25 mouse cellular contexts compared by ENCODE assay signal in the genomic region with DNA sequence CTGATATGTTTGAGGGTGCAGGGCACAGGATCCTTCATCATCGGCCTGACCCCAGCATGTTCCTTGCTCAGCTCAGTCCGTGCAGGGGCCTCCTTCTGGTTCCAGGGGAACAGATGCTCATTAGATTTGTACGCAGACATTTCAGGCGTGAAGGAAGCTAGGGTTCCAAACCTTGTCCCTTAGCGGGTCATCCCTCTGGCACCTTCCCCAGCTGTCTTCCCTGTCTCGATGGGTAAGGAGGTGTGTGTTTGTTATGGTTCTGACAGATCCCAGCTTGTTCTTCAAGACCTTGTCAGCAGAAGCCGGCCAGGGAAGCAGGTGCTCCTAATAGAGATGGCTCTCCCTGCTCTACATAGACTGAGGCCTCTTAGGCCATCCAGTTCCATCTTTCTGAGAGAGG. TPM values are rescaled to one million over a fixed set of nuclear protein-coding genes. Genes with fewer than 3 reads are reported as not detected.
DNase-seq lines count a peak whose midpoint lies in the region; ATAC-seq and TF ChIP-seq lines count a peak whose summit lies in the region.
"Had no signal": no experiment of that assay in that cellular context is flagged by ENCODE, and none has a peak within 500 bp of the region (broad histone marks: within the 10 kb centered on the region; RNA-seq: fewer than 3 reads in every experiment).

No protein-coding gene starts in this region.

- DNase-seq in cerebellum, adult 11-12 months, result peak; percentile 72
- no peak for DNase-seq in cerebellum, postnatal 4 days (ENCODE audit: low spot score in 2 of 2)
- DNase-seq in retina, postnatal 1 day, result peak; percentile 43
- DNase-seq in retina, embryonic 14.5 days (ENCODE audit: low spot score), result no peak
- DNase-seq in hindbrain, postnatal 0 days (ENCODE audit: low spot score), result no peak
- no peak for DNase-seq in adrenal gland, adult 8-10 months
- DNase-seq in ovary, postnatal 10 days (ENCODE audit: low spot score), result no peak
- DNase-seq in layer of hippocampus, adult 9-11 months, result no peak
- DNase-seq: adrenal gland, postnatal 10 days; gastrocnemius, postnatal 14 days; heart, postnatal 4 days; kidney, postnatal 4 days; liver, embryonic 13.5 days had no signal

- H3K27me3 ChIP-seq in hindbrain, postnatal 0 days (ENCODE audit: insufficient read depth, low read length), result no peaks in the 10 kb centered on the region

- no peaks in the 10 kb centered on the region for H3K4me1 ChIP-seq in hindbrain, postnatal 0 days (ENCODE audit: insufficient read depth, low read length)
- H3K4me1 ChIP-seq: liver, embryonic 13.5 days had no signal

- no peak overlapping the region for H3K4me3 ChIP-seq in hindbrain, postnatal 0 days (ENCODE audit: low read length)
- H3K4me3 ChIP-seq: forebrain, embryonic 12.5 days; heart, embryonic 15.5 days; kidney, embryonic 15.5 days; limb, embryonic 13.5 days; liver, embryonic 13.5 days; lung, embryonic 15.5 days; myocyte had no signal

- H3K36me3 ChIP-seq in hindbrain, postnatal 0 days (ENCODE audit: insufficient read depth, low read length), result no peaks in the 10 kb centered on the region
- H3K36me3 ChIP-seq: forebrain, embryonic 12.5 days; heart, embryonic 15.5 days; kidney, embryonic 15.5 days; limb, embryonic 13.5 days; liver, embryonic 13.5 days; lung, embryonic 15.5 days had no signal

- no peak overlapping the region for H3K27ac ChIP-seq in hindbrain, postnatal 0 days
- H3K27ac ChIP-seq: forebrain, embryonic 12.5 days; heart, embryonic 15.5 days; kidney, embryonic 15.5 days; limb, embryonic 13.5 days; liver, embryonic 13.5 days; lung, embryonic 15.5 days; stomach, postnatal 0 days had no signal

- H3K9me3 ChIP-seq in hindbrain, postnatal 0 days (ENCODE audit: low read length), result no peaks in the 10 kb centered on the region
- H3K9me3 ChIP-seq: forebrain, embryonic 12.5 days; heart, embryonic 15.5 days; kidney, embryonic 15.5 days; limb, embryonic 13.5 days; liver, embryonic 13.5 days; lung, embryonic 15.5 days had no signal

- 0 out of 2 replicates have a peak, but pooled peaks have one; percentile 21 for ATAC-seq in hindbrain, postnatal 0 days
- ATAC-seq: CD4-positive, CD25-positive, alpha-beta regulatory T cell, adult 4 months; intestine, postnatal 0 days; Patski had no signal

- no peak overlapping the region for H3K4me2 ChIP-seq in hindbrain, postnatal 0 days (ENCODE audit: low read depth, low read length)
- H3K4me2 ChIP-seq: forebrain, embryonic 12.5 days; kidney, embryonic 15.5 days; limb, embryonic 13.5 days; liver, embryonic 13.5 days; lung, embryonic 15.5 days had no signal

- WGBS in hindbrain, postnatal 0 days, result 43% methylated on average over 7 of the region's 7 CpGs

- H3K9ac ChIP-seq in hindbrain, postnatal 0 days (replicated peaks; ENCODE audit: low read length), result no peak overlapping the region
- H3K9ac ChIP-seq: forebrain, embryonic 12.5 days; heart, embryonic 15.5 days; kidney, embryonic 15.5 days; limb, embryonic 13.5 days; liver, embryonic 13.5 days; lung, embryonic 15.5 days had no signal

- no peak for TF ChIP-seq CTCF in hindbrain, postnatal 0 days (IDR thresholded peaks at IDR 0.05; ENCODE audit: low read depth)

RNA-seq across cellular contexts. Expression of gene Nptx1, which starts 17.5 kb away (rescaled TPM):
- total RNA-seq in hindbrain, postnatal 0 days (2014; rRNA removed), result 27.0 and 29.0 TPM in 2 replicates
- 9.4 and 10.1 TPM in 2 replicates for polyA plus RNA-seq in hindbrain, postnatal 0 days (2015; fragmentation: Nextera tagmentation; extraction: Ambion mirVana)
- 1 to 10 TPM; 2.4 to 8.5 (median 5.4) TPM for total RNA-seq in adrenal gland, adult 8-10 months (2022)
- total RNA-seq: common myeloid progenitor, adult 5-6 weeks; neutrophil, adult 5-6 weeks had no signal
- polyA plus RNA-seq: CD4-positive, CD25-positive, alpha-beta regulatory T cell, adult 4 months had no signal

RNA-seq across cellular contexts. Expression of gene Rptor, which starts 37.7 kb away (rescaled TPM):
- 60.8 and 69.0 TPM in 2 replicates for total RNA-seq in hindbrain, postnatal 0 days (2014; rRNA removed)
- polyA plus RNA-seq in hindbrain, postnatal 0 days (2015; fragmentation: Nextera tagmentation; extraction: Ambion mirVana), result 8.6 and 8.7 TPM in 2 replicates
- 10 to 100 TPM; 57.6 to 74.5 (median 59.9) TPM for total RNA-seq in adrenal gland, adult 8-10 months (2022)

Comparison
In these comparisons a context has a peak if more than half of its experiments do, and no peak if none do; other contexts are left out.
1. DNase-seq: peak in cerebellum, adult 11-12 months (single experiment) and retina, postnatal 1 day (single experiment); none in cerebellum, postnatal 4 days (0 of 2), retina, embryonic 14.5 days (single experiment), hindbrain, postnatal 0 days (single experiment), adrenal gland, adult 8-10 months (single experiment), ovary, postnatal 10 days (single experiment) and layer of hippocampus, adult 9-11 months (single experiment).